Mouse (Mus musculus): ENCODE measurements around the gene Ppara. TPM values are rescaled to one million over a fixed set of nuclear protein-coding genes. Genes with fewer than 3 reads are reported as not detected.

Gene Ppara
- 0.20 and 0.58 TPM in 2 replicates for polyA plus RNA-seq (2012; rRNA removed)

DNA sequence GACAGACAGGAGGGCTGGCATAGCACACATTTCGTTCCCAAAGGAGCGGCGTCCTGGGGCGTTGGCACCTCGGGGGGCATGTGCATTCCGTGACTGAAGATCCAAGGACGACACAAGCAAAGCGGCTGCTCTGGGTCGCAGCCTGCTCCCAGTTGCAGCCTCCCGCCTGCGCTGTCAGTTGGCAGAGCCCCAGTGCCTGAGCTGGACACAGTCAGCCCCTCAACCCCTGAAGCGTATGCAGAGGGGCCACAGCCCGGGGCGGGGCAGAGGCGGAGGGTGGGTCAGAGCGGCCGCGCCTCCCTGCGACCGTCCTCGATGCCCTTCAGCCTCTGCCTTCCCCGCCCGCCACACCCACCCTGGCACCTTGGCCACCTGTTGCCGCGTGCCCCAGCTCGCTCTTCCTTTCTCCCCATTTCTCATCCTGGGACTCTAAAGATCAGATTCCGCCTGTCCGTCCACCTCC is at the start of gene Ppara:
Gene Ppara (plus strand): TSS at position 413 of the 463 bp plus-strand sequence.

GRCm38 (mm10) chr15:85811535-85812277 is 76.9 kb downstream of the Ppara start, which contains the start of gene Cdpf1:
Cdpf1 (minus strand) TSS chr15:85811697.

GRCm38 (mm10) chr15:85821203-85822010 is 86.6 kb downstream of the Ppara start, which contains the start of gene Pkdrej:
Pkdrej (minus strand) TSS chr15:85821734.

DNA sequence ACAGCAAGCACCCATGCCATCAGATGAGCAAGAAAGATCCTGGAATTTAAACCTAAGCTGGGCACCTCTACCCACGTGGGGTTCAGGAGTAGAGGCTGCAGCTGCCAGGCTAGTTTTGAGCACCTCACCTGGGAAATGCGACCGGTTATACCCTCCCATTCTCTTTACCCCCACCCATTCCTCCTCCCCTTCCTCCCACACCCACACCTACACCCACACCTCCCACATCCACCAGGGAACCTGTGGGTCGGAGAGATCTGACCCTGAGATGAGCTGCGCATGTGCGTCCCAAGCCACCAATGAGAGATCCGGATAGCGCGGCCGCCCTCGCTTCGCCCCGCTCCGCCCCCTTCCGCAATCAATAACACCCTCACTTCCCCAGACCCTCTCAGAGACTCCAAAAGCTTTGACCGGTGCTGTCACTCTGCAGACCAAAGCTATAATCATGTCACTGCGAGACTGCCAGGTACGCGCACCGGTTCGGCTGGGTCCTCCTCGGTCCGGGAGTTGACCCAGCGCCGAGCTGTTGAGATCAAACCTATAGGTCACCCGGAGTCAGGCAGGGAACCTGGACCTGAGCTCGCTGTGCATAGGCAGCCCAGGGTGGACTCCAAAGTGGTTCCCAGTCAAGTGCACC is 97.3 kb downstream of the Ppara start, which contains the start of gene Ttc38:
Gene Ttc38 (plus strand): TSS at position 353 of the 637 bp plus-strand sequence.

Other genes starting within 250 kb of the Ppara start
- not detected in 2 replicates for gene 7530416G11Rik, start 231.8 kb upstream of the Ppara start, polyA plus RNA-seq (2012; rRNA removed)
- gene Wnt7b, start 152.5 kb upstream of the Ppara start, polyA plus RNA-seq (2012; rRNA removed): 31.3 and 32.7 TPM in 2 replicates
- 15.3 and 15.5 TPM in 2 replicates for gene Cdpf1, start 76.7 kb downstream of the Ppara start, polyA plus RNA-seq (2012; rRNA removed)
- gene Pkdrej, start 86.8 kb downstream of the Ppara start, polyA plus RNA-seq (2012; rRNA removed): 0.07 and 0.11 TPM in 2 replicates
- 2.2 and 3.5 TPM in 2 replicates for gene Ttc38, start 97.3 kb downstream of the Ppara start, polyA plus RNA-seq (2012; rRNA removed)
- gene Gtse1, start 124.8 kb downstream of the Ppara start, polyA plus RNA-seq (2012; rRNA removed): 34.7 and 37.0 TPM in 2 replicates
- gene Trmu, start 144.3 kb downstream of the Ppara start, polyA plus RNA-seq (2012; rRNA removed): 53.7 and 60.2 TPM in 2 replicates

Measured in central nervous system, embryonic 11.5 days (tissue).